Comparison of ENCODE assay signal across 14 mouse cellular contexts in genomic region chr10:75010704-75011103, GRCm38 (mm10). TPM values are rescaled to one million over a fixed set of nuclear protein-coding genes. Genes with fewer than 3 reads are reported as not detected.
"Had no signal": no experiment of that assay in that cellular context is flagged by ENCODE, and none has a peak within 500 bp of the region (broad histone marks: within the 10 kb centered on the region; RNA-seq: fewer than 3 reads in every experiment).

No protein-coding gene starts in this region.

- H3K9ac ChIP-seq: intestine, embryonic 15.5 days; liver, embryonic 15.5 days; midbrain, embryonic 13.5 days had no signal

- H3K4me3 ChIP-seq: intestine, embryonic 15.5 days; liver, embryonic 15.5 days; midbrain, embryonic 13.5 days had no signal

- H3K9me3 ChIP-seq: intestine, embryonic 15.5 days; liver, embryonic 15.5 days; midbrain, embryonic 13.5 days had no signal

- H3K36me3 ChIP-seq: intestine, embryonic 15.5 days; liver, embryonic 15.5 days had no signal

- DNase-seq: kidney, adult 18-20 months; kidney, postnatal 10 days; kidney, postnatal 4 days; lung, adult 2 months; lung, postnatal 36 days; thymus, postnatal 36 days had no signal

- H3K27me3 ChIP-seq: intestine, embryonic 15.5 days; liver, embryonic 15.5 days; midbrain, embryonic 13.5 days had no signal

- H3K4me1 ChIP-seq: intestine, embryonic 15.5 days; liver, embryonic 15.5 days had no signal

- H3K4me2 ChIP-seq: intestine, embryonic 15.5 days; liver, embryonic 11.5 days; liver, embryonic 15.5 days; midbrain, embryonic 13.5 days had no signal

- H3K27ac ChIP-seq: intestine, embryonic 15.5 days; liver, embryonic 15.5 days; midbrain, embryonic 13.5 days had no signal

- ATAC-seq: intestine, embryonic 15.5 days; lung, postnatal 0 days; midbrain, embryonic 13.5 days had no signal

RNA-seq across cellular contexts. Expression of gene Rsph14, which starts 21.7 kb away (rescaled TPM):
- polyA plus RNA-seq: intestine, embryonic 15.5 days; kidney, embryonic 14.5 days; limb, embryonic 14.5 days; liver, embryonic 11.5 days; liver, embryonic 15.5 days; stomach, embryonic 16.5 days had no signal
